Mouse (Mus musculus) neural tube, embryonic 14.5 days (tissue): Measurements from ENCODE around the gene Ctbp2. TPM values are rescaled to one million over a fixed set of nuclear protein-coding genes. Genes with fewer than 3 reads are reported as not detected.
A peak's percentile ranks its signal among the peaks of the same experiment; 100 is the strongest.

ENCODE experiments used
- ATAC-seq: fragments of 200-750 bp; cut with Nextera tagmentation; 2 replicates; pipeline ENCODE4 v1.8.0; 2017; ENCODE audit warnings: low read depth, mild to moderate bottlenecking, moderate TSS enrichment, moderate library complexity
- H3K27ac ChIP-seq: fragments of 300-500 bp; sonication (generic); 2 replicates; pipeline ENCODE4 v1.5.1; 2014; ENCODE audit warnings: low read depth, mild to moderate bottlenecking, control low read depth, low read length, moderate library complexity, mixed read lengths
- H3K27me3 ChIP-seq: fragments of 300-500 bp; sonication (generic); 2 replicates; pipeline ENCODE4 v1.6.1; 2014; ENCODE audit warnings: low read length; ENCODE audit not compliant: control insufficient read depth, insufficient read depth
- H3K36me3 ChIP-seq: fragments of 300-500 bp; sonication (generic); 2 replicates; pipeline ENCODE4 v1.6.1; 2014; ENCODE audit warnings: low read length, mixed read lengths; ENCODE audit not compliant: control insufficient read depth, insufficient read depth
- H3K4me1 ChIP-seq: fragments of 300-500 bp; sonication (generic); 2 replicates; pipeline ENCODE4 v1.6.1; 2014; ENCODE audit warnings: low read length; ENCODE audit not compliant: control insufficient read depth, insufficient read depth
- H3K4me2 ChIP-seq: fragments of 300-500 bp; sonication (generic); 2 replicates; pipeline ENCODE4 v1.6.1; 2014; ENCODE audit warnings: mild to moderate bottlenecking, low read depth, low read length, control low read depth
- H3K4me3 ChIP-seq: fragments of 300-500 bp; sonication (generic); 2 replicates; pipeline ENCODE4 v1.5.1; 2014; ENCODE audit warnings: low read depth, low read length, control low read depth, mixed read lengths
- H3K9ac ChIP-seq: fragments of 300-500 bp; sonication (generic); replicated peaks from 2 replicates; pipeline ENCODE4 v1.6.1; 2014; ENCODE audit warnings: low read depth, mild to moderate bottlenecking, control low read depth, low read length, mixed read lengths
- H3K9me3 ChIP-seq: fragments of 300-500 bp; sonication (generic); 2 replicates; pipeline ENCODE4 v1.6.1; 2016; ENCODE audit warnings: low read length; ENCODE audit not compliant: control insufficient read depth
- WGBS: fragments of 180-500 bp; shearing (Covaris S2); extraction: QIAGEN DNeasy Blood & Tissue Kit; methylation state at CpG from one replicate; pipeline ENCODE4 v1.1.7; 2014; 5-methylcytosine and 5-hydroxymethylcytosine counted together
- polyA plus RNA-seq: library from polyadenylated mRNA; unstranded; fragments of >200 nt; fragmentation: Nextera tagmentation; extraction: Ambion mirVana; gene quantifications from 2 replicates; pipeline ENCODE4 v1.2.1, GENCODE M21; 2014

The Ctbp2 gene
- polyA plus RNA-seq, 1 experiment from 2014 or later: 65.0 TPM

GRCm38 (mm10) chr7:133059517-133060104 lies 64.5 kb downstream of the Ctbp2 start:
- peaks cover 3% of the 10 kb centered on the region; the same call in 1 of the 2 replicates for H3K36me3 ChIP-seq
- no peak overlapping the region for H3K9ac ChIP-seq
- H3K27me3 ChIP-seq: no peaks in the 10 kb centered on the region
- WGBS: 48% methylated on average over 9 of the region's 9 CpGs
- peaks cover 9% of the 10 kb centered on the region for H3K4me1 ChIP-seq
- H3K9me3 ChIP-seq: no peaks in the 10 kb centered on the region
- no peak overlapping the region for H3K4me2 ChIP-seq
- peak; percentile 51; the same call in 1 of the 2 replicates for ATAC-seq
- no peak overlapping the region; the same call in 1 of the 2 replicates for H3K27ac ChIP-seq
- H3K4me3 ChIP-seq: no peak overlapping the region

GRCm38 (mm10) chr7:133059150-133059509 lies 65.0 kb downstream of the Ctbp2 start:
- WGBS: 82% methylated on average over 6 of the region's 6 CpGs
- no peak for ATAC-seq
- peaks cover 9% of the 10 kb centered on the region for H3K4me1 ChIP-seq
- H3K9me3 ChIP-seq: no peaks in the 10 kb centered on the region
- no peak overlapping the region for H3K27ac ChIP-seq
- H3K4me2 ChIP-seq: no peak overlapping the region
- H3K36me3 ChIP-seq: peaks cover 3% of the 10 kb centered on the region; the same call in 1 of the 2 replicates
- no peaks in the 10 kb centered on the region for H3K27me3 ChIP-seq
- no peak overlapping the region for H3K9ac ChIP-seq
- H3K4me3 ChIP-seq: no peak overlapping the region

- ATAC-seq: no peak
- Histone ChIP-seq H3K4me1 (peaks cover 9% of the 10 kb centered on the region), H3K9ac (no peak overlapping the region), H3K36me3 (peaks cover 3% of the 10 kb centered on the region; the same call in 1 of the 2 replicates), H3K27me3 (no peaks in the 10 kb centered on the region), H3K4me2 (no peak overlapping the region), H3K27ac (no peak overlapping the region), H3K9me3 (no peaks in the 10 kb centered on the region), H3K4me3 (no peak overlapping the region)
- 90% methylated on average over 12 of the region's 12 CpGs for WGBS
These were observed 65.5 kb downstream of the Ctbp2 start for GRCm38 (mm10) chr7:133058496-133059149.

GRCm38 (mm10) chr7:133056924-133057323 lies 67.2 kb downstream of the Ctbp2 start:
- no peak for ATAC-seq
- Histone ChIP-seq H3K4me2 (no peak overlapping the region), H3K9ac (no peak overlapping the region), H3K36me3 (peaks cover 3% of the 10 kb centered on the region; the same call in 1 of the 2 replicates), H3K27ac (no peak overlapping the region), H3K4me1 (peaks cover 9% of the 10 kb centered on the region), H3K4me3 (no peak overlapping the region), H3K27me3 (no peaks in the 10 kb centered on the region), H3K9me3 (no peaks in the 10 kb centered on the region)
- WGBS: 86% methylated on average over 8 of the region's 8 CpGs

- Histone ChIP-seq H3K9me3 (no peaks in the 10 kb centered on the region), H3K9ac (no peak overlapping the region), H3K27me3 (no peaks in the 10 kb centered on the region), H3K4me2 (no peak overlapping the region), H3K4me1 (no peaks in the 10 kb centered on the region), H3K36me3 (peaks cover 3% of the 10 kb centered on the region; the same call in 1 of the 2 replicates), H3K27ac (no peak overlapping the region), H3K4me3 (no peak overlapping the region)
- no peak for ATAC-seq
- WGBS: 93% methylated on average over 5 of the region's 5 CpGs
These were observed 69.7 kb downstream of the Ctbp2 start for GRCm38 (mm10) chr7:133054486-133054885.

- 85% methylated on average over 9 of the region's 9 CpGs for WGBS
- H3K36me3 ChIP-seq: peaks cover 3% of the 10 kb centered on the region; the same call in 1 of the 2 replicates
- H3K27me3 ChIP-seq: no peaks in the 10 kb centered on the region
- no peak overlapping the region for H3K4me3 ChIP-seq
- no peak overlapping the region for H3K4me2 ChIP-seq
- H3K9ac ChIP-seq: no peak overlapping the region
- H3K27ac ChIP-seq: no peak overlapping the region
- no peaks in the 10 kb centered on the region for H3K4me1 ChIP-seq
- no peaks in the 10 kb centered on the region for H3K9me3 ChIP-seq
- ATAC-seq: no peak
These were observed 70.4 kb downstream of the Ctbp2 start for GRCm38 (mm10) chr7:133053757-133054156.

- 86% methylated on average over 8 of the region's 8 CpGs for WGBS
- no peaks in the 10 kb centered on the region for H3K4me1 ChIP-seq
- H3K27ac ChIP-seq: no peak overlapping the region
- H3K36me3 ChIP-seq: peaks cover 3% of the 10 kb centered on the region; the same call in 1 of the 2 replicates
- no peaks in the 10 kb centered on the region for H3K27me3 ChIP-seq
- no peak overlapping the region for H3K4me3 ChIP-seq
- no peak overlapping the region for H3K4me2 ChIP-seq
- no peaks in the 10 kb centered on the region for H3K9me3 ChIP-seq
- no peak overlapping the region for H3K9ac ChIP-seq
- no peak for ATAC-seq
These were observed 71.3 kb downstream of the Ctbp2 start for GRCm38 (mm10) chr7:133052819-133053218.

GRCm38 (mm10) chr7:133050681-133051080 lies 73.5 kb downstream of the Ctbp2 start:
- no peaks in the 10 kb centered on the region for H3K4me1 ChIP-seq
- H3K36me3 ChIP-seq: peaks cover 3% of the 10 kb centered on the region; the same call in 1 of the 2 replicates
- H3K4me2 ChIP-seq: no peak overlapping the region
- H3K9me3 ChIP-seq: no peaks in the 10 kb centered on the region
- 82% methylated on average over 6 of the region's 6 CpGs for WGBS
- no peaks in the 10 kb centered on the region for H3K27me3 ChIP-seq
- H3K9ac ChIP-seq: no peak overlapping the region
- H3K27ac ChIP-seq: no peak overlapping the region
- no peak for ATAC-seq
- H3K4me3 ChIP-seq: no peak overlapping the region

- H3K36me3 ChIP-seq: no peaks in the 10 kb centered on the region
- 83% methylated on average over 3 of the region's 3 CpGs for WGBS
- no peak overlapping the region for H3K9ac ChIP-seq
- 0 out of 2 replicates have a peak, but pooled peaks cover 2% of the 10 kb centered on the region for H3K4me1 ChIP-seq
- ATAC-seq: no peak
- H3K27me3 ChIP-seq: no peaks in the 10 kb centered on the region
- no peak overlapping the region for H3K4me2 ChIP-seq
- H3K27ac ChIP-seq: no peak overlapping the region
- H3K4me3 ChIP-seq: no peak overlapping the region
- no peaks in the 10 kb centered on the region for H3K9me3 ChIP-seq
These were observed 76.0 kb downstream of the Ctbp2 start for GRCm38 (mm10) chr7:133048085-133048630.
